Mouse (Mus musculus): ENCODE data around the gene Rptor.

Rptor gene

GRCm38 (mm10) chr11:119781726-119782125, 179.0 kb downstream of the Rptor start:
- in situ Hi-C loops (cut with MseI, MboI), result no loop called here

- in situ Hi-C loops (cut with MseI, MboI), result no loop called here
Observed at GRCm38 (mm10) chr11:119783653-119784052, 180.9 kb downstream of the Rptor start.

GRCm38 (mm10) chr11:119784672-119785341, 182.1 kb downstream of the Rptor start:
- in situ Hi-C loops (cut with MseI, MboI), result no loop called here

GRCm38 (mm10) chr11:119785661-119786384, 183.1 kb downstream of the Rptor start:
- in situ Hi-C loops (cut with MseI, MboI), result no loop called here

GRCm38 (mm10) chr11:119786385-119786880, 183.7 kb downstream of the Rptor start:
- in situ Hi-C loops (cut with MseI, MboI), result no loop called here

GRCm38 (mm10) chr11:119788488-119788887, 185.8 kb downstream of the Rptor start:
- in situ Hi-C loops (cut with MseI, MboI), result no loop called here

- in situ Hi-C loops (cut with MseI, MboI), result no loop called here
Observed at GRCm38 (mm10) chr11:119788919-119789713, 186.4 kb downstream of the Rptor start.

- in situ Hi-C loops (cut with MseI, MboI), result no loop called here
Observed at GRCm38 (mm10) chr11:119791923-119792564, 189.3 kb downstream of the Rptor start.

GRCm38 (mm10) chr11:119793378-119793777, 190.7 kb downstream of the Rptor start:
- in situ Hi-C loops (cut with MseI, MboI), result no loop called here

- in situ Hi-C loops (cut with MseI, MboI), result no loop called here
Observed at GRCm38 (mm10) chr11:119794020-119794419, 191.3 kb downstream of the Rptor start.

- in situ Hi-C loops (cut with MseI, MboI), result no loop called here
Observed at GRCm38 (mm10) chr11:119794671-119795070, 192.0 kb downstream of the Rptor start.

- in situ Hi-C loops (cut with MseI, MboI), result no loop called here
Observed at GRCm38 (mm10) chr11:119796406-119796805, 193.7 kb downstream of the Rptor start.

GRCm38 (mm10) chr11:119796846-119797245, 194.1 kb downstream of the Rptor start:
- in situ Hi-C loops (cut with MseI, MboI), result no loop called here

- in situ Hi-C loops (cut with MseI, MboI), result no loop called here
Observed at GRCm38 (mm10) chr11:119799536-119799935, 196.8 kb downstream of the Rptor start.

- in situ Hi-C loops (cut with MseI, MboI), result no loop called here
Observed at GRCm38 (mm10) chr11:119801855-119802254, 199.2 kb downstream of the Rptor start.

- in situ Hi-C loops (cut with MseI, MboI), result no loop called here
Observed at GRCm38 (mm10) chr11:119802947-119803346, 200.2 kb downstream of the Rptor start.

GRCm38 (mm10) chr11:119804392-119804791, 201.7 kb downstream of the Rptor start:
- in situ Hi-C loops (cut with MseI, MboI), result no loop called here

- in situ Hi-C loops (cut with MseI, MboI), result no loop called here
Observed at GRCm38 (mm10) chr11:119805112-119805750, 202.5 kb downstream of the Rptor start.

GRCm38 (mm10) chr11:119806539-119806938, 203.8 kb downstream of the Rptor start:
- in situ Hi-C loops (cut with MseI, MboI), result no loop called here

- in situ Hi-C loops (cut with MseI, MboI), result no loop called here
Observed at GRCm38 (mm10) chr11:119807431-119808031, 204.8 kb downstream of the Rptor start.

Measured in mouse trophoblast stem cell (cell line).